Mouse (Mus musculus) neural tube, embryonic 14.5 days (tissue): ENCODE results near the gene Dad1. TPM values are rescaled to one million over a fixed set of nuclear protein-coding genes. Genes with fewer than 3 reads are reported as not detected.

Source experiments
- ATAC-seq: fragments of 200-750 bp; cut with Nextera tagmentation; 2 replicates; pipeline ENCODE4 v1.8.0; 2017; ENCODE audit warnings: low read depth, mild to moderate bottlenecking, moderate TSS enrichment, moderate library complexity
- H3K27ac ChIP-seq: fragments of 300-500 bp; sonication (generic); 2 replicates; pipeline ENCODE4 v1.5.1; 2014; ENCODE audit warnings: low read depth, mild to moderate bottlenecking, control low read depth, low read length, moderate library complexity, mixed read lengths
- H3K27me3 ChIP-seq: fragments of 300-500 bp; sonication (generic); 2 replicates; pipeline ENCODE4 v1.6.1; 2014; ENCODE audit warnings: low read length; ENCODE audit not compliant: control insufficient read depth, insufficient read depth
- H3K36me3 ChIP-seq: fragments of 300-500 bp; sonication (generic); 2 replicates; pipeline ENCODE4 v1.6.1; 2014; ENCODE audit warnings: low read length, mixed read lengths; ENCODE audit not compliant: control insufficient read depth, insufficient read depth
- H3K4me1 ChIP-seq: fragments of 300-500 bp; sonication (generic); 2 replicates; pipeline ENCODE4 v1.6.1; 2014; ENCODE audit warnings: low read length; ENCODE audit not compliant: control insufficient read depth, insufficient read depth
- H3K4me2 ChIP-seq: fragments of 300-500 bp; sonication (generic); 2 replicates; pipeline ENCODE4 v1.6.1; 2014; ENCODE audit warnings: mild to moderate bottlenecking, low read depth, low read length, control low read depth
- H3K4me3 ChIP-seq: fragments of 300-500 bp; sonication (generic); 2 replicates; pipeline ENCODE4 v1.5.1; 2014; ENCODE audit warnings: low read depth, low read length, control low read depth, mixed read lengths
- H3K9ac ChIP-seq: fragments of 300-500 bp; sonication (generic); replicated peaks from 2 replicates; pipeline ENCODE4 v1.6.1; 2014; ENCODE audit warnings: low read depth, mild to moderate bottlenecking, control low read depth, low read length, mixed read lengths
- H3K9me3 ChIP-seq: fragments of 300-500 bp; sonication (generic); 2 replicates; pipeline ENCODE4 v1.6.1; 2016; ENCODE audit warnings: low read length; ENCODE audit not compliant: control insufficient read depth
- WGBS: fragments of 180-500 bp; shearing (Covaris S2); extraction: QIAGEN DNeasy Blood & Tissue Kit; methylation state at CpG from one replicate; pipeline ENCODE4 v1.1.7; 2014; 5-methylcytosine and 5-hydroxymethylcytosine counted together
- polyA plus RNA-seq: library from polyadenylated mRNA; unstranded; fragments of >200 nt; fragmentation: Nextera tagmentation; extraction: Ambion mirVana; gene quantifications from 2 replicates; pipeline ENCODE4 v1.2.1, GENCODE M21; 2014

The Dad1 gene
- polyA plus RNA-seq, 1 experiment from 2014 or later, result 401 TPM

DNA sequence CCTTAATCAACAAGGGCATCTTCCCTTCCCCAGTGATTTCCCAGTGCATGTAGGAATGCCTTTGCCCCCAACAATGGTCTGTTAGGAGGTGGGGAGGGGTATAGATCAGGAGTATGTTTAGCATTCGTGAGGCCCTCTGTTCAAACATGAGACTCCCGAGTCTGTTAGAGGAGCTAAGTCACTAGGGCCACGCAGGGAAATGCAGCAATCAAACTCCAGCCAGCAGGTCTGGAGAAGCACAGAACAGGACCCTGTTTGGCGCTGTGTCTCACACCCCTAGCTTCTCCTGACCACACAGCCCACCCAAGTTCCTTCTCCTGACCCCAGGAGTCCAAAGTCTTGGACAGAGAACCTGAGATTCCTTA lies 62.9 kb downstream of the Dad1 start:
- no peak for ATAC-seq
- Histone ChIP-seq H3K36me3 (no peaks in the 10 kb centered on the region), H3K27me3 (no peaks in the 10 kb centered on the region), H3K9ac (no peak overlapping the region), H3K4me2 (no peak overlapping the region), H3K27ac (no peak overlapping the region), H3K4me3 (no peak overlapping the region), H3K4me1 (peaks cover 6% of the 10 kb centered on the region; the same call in 1 of the 2 replicates), H3K9me3 (no peaks in the 10 kb centered on the region)
- 53% methylated on average over 4 of the region's 4 CpGs for WGBS

- H3K4me1 ChIP-seq, result peaks cover 6% of the 10 kb centered on the region; the same call in 1 of the 2 replicates
- ATAC-seq, result no peak
- WGBS, result 49% methylated on average over 7 of the region's 7 CpGs
Measured at GRCm38 (mm10) chr14:54190305-54191025, 63.4 kb downstream of the Dad1 start.

GRCm38 (mm10) chr14:54189255-54189654 lies 64.6 kb downstream of the Dad1 start:
- peaks cover 6% of the 10 kb centered on the region; the same call in 1 of the 2 replicates for H3K4me1 ChIP-seq
- 78% methylated on average over 3 of the region's 3 CpGs for WGBS
- no peak overlapping the region for H3K4me3 ChIP-seq
- no peaks in the 10 kb centered on the region for H3K27me3 ChIP-seq
- H3K9me3 ChIP-seq, result no peaks in the 10 kb centered on the region
- H3K27ac ChIP-seq, result no peak overlapping the region
- H3K4me2 ChIP-seq, result no peak overlapping the region
- no peaks in the 10 kb centered on the region for H3K36me3 ChIP-seq
- H3K9ac ChIP-seq, result no peak overlapping the region
- ATAC-seq, result no peak

More at GRCm38 (mm10) chr14:54190305-54191025, 63.4 kb downstream of the Dad1 start:
- H3K36me3 ChIP-seq, result no peaks in the 10 kb centered on the region
- H3K27me3 ChIP-seq, result no peaks in the 10 kb centered on the region
- no peak overlapping the region for H3K4me2 ChIP-seq
- H3K9me3 ChIP-seq, result no peaks in the 10 kb centered on the region
- no peak overlapping the region for H3K9ac ChIP-seq
- no peak overlapping the region for H3K4me3 ChIP-seq
- H3K27ac ChIP-seq, result peak overlapping the region; percentile 13; the same call in 1 of the 2 replicates

DNA sequence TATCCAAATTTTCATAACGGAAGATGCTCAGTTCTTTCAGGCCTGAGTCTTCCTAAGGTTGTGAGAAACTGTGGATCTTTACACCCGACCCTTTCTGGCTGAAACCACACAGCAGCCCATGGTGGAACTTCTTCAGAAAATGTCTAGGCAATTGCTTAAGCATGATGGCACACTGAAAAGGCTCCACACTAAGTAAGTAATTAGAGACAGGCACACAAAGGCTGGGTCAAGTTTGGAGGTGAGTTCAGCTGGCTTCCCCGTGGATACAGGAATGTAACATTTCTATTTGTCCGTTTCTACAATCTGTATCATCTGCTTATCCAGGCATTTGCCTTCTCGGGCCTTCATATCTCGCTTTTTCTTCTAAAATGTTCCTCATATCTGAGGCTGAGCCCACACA lies 66.7 kb downstream of the Dad1 start:
- Histone ChIP-seq H3K9me3 (no peaks in the 10 kb centered on the region), H3K4me1 (peaks cover 8% of the 10 kb centered on the region; the same call in 1 of the 2 replicates), H3K4me3 (no peak overlapping the region), H3K4me2 (no peak overlapping the region), H3K27ac (no peak overlapping the region), H3K36me3 (no peaks in the 10 kb centered on the region), H3K27me3 (no peaks in the 10 kb centered on the region), H3K9ac (no peak overlapping the region)
- no peak for ATAC-seq
- WGBS, result 61% methylated on average over 6 of the region's 6 CpGs

Other genes with a start within 250 kb of the Dad1 start
- gene Abhd4, start 84 bp upstream of the Dad1 start, polyA plus RNA-seq, result 57.4 and 69.5 TPM in 2 replicates
- gene Olfr49, start 30.8 kb upstream of the Dad1 start, polyA plus RNA-seq, result not detected in 2 replicates
- gene Oxa1l, start 106.7 kb upstream of the Dad1 start, polyA plus RNA-seq, result 66.5 and 75.4 TPM in 2 replicates
- 2.6 and 7.1 TPM in 2 replicates for gene Slc7a7, start 163.7 kb upstream of the Dad1 start, polyA plus RNA-seq
- 258 and 280 TPM in 2 replicates for gene Mrpl52, start 172.8 kb upstream of the Dad1 start, polyA plus RNA-seq
- 24.7 and 49.0 TPM in 2 replicates for gene Mmp14, start 177.5 kb upstream of the Dad1 start, polyA plus RNA-seq
- gene Lrp10, start 210.0 kb upstream of the Dad1 start, polyA plus RNA-seq, result 26.0 and 35.8 TPM in 2 replicates
- 42.1 and 42.8 TPM in 2 replicates for gene Rem2, start 222.0 kb upstream of the Dad1 start, polyA plus RNA-seq